Mouse (Mus musculus) limb, embryonic 10.5 days (tissue): ENCODE results near the gene Dusp22. TPM values are rescaled to one million over a fixed set of nuclear protein-coding genes. Genes with fewer than 3 reads are reported as not detected.
A peak's percentile ranks its signal among the peaks of the same experiment; 100 is the strongest.

Experiments used
- DNase-seq: peaks from one replicate; pipeline ENCODE4 v3.0.0-alpha.2; 2017; ENCODE audit warnings: low spot score
- H3K27ac ChIP-seq: fragments of 300-500 bp; sonication (generic); 2 replicates; pipeline ENCODE4 v1.5.1; 2016; ENCODE audit warnings: mild to moderate bottlenecking
- H3K27me3 ChIP-seq: fragments of 300-500 bp; sonication (generic); 2 replicates; pipeline ENCODE4 v1.6.1; 2016; ENCODE audit warnings: low read depth, mild to moderate bottlenecking; ENCODE audit not compliant: poor library complexity, severe bottlenecking
- H3K36me3 ChIP-seq: fragments of 300-500 bp; sonication (generic); 2 replicates; pipeline ENCODE4 v1.6.1; 2016; ENCODE audit warnings: mild to moderate bottlenecking, moderate library complexity
- H3K4me1 ChIP-seq: fragments of 300-500 bp; sonication (generic); 2 replicates; pipeline ENCODE4 v1.6.1; 2016
- H3K4me3 ChIP-seq: fragments of 300-500 bp; sonication (generic); 2 replicates; pipeline ENCODE4 v1.5.1; 2016; ENCODE audit warnings: mild to moderate bottlenecking, moderate library complexity
- H3K9me3 ChIP-seq: fragments of 300-500 bp; sonication (generic); replicated peaks from 2 replicates; pipeline ENCODE4 v1.6.1; 2016; ENCODE audit warnings: mild to moderate bottlenecking
- WGBS: fragments of 180-500 bp; shearing (Covaris S2); methylation state at CpG from one replicate; pipeline ENCODE4 v1.1.7; 2016; 5-methylcytosine and 5-hydroxymethylcytosine counted together
- polyA plus RNA-seq: library from polyadenylated mRNA; unstranded; fragments of >200 nt; fragmentation: Nextera tagmentation; extraction: Ambion mirVana; gene quantifications from 2 replicates; pipeline ENCODE4 v1.2.1, GENCODE M21; 2016

Dusp22 gene
- polyA plus RNA-seq, 1 experiment from 2014 or later: 17.5 TPM

DNA sequence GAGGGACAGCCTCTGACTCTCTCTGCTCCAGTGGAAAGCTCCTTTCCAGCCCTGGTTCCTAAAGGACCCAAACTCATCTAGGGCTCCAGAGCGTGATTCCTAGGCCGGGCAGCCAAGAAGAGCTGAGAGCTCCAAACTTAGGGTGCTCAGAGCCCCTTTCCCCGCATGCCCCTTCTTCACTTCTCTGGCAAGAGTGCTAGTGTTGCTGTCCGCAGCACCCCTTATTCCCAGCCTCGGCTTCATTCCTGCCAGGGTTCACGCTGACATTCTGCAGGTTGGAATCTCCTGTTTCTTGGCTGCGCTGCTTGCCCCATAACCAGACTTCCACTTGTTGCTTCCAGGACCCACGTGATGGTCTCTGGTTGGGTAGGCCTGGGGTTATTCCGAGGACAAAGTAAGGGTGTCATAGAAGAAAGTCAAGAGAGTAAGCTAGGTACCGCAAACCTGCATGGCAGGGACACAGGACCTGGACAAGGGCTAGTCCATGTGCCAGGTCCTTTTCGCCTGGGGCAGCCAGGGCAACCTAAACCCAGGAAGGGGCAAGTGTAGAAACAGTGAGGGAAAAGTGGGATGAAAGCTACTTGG is 89.8 kb downstream of the Dusp22 start:
- WGBS: 4% methylated on average over 11 of the region's 11 CpGs
- H3K4me1 ChIP-seq: peaks cover 25% of the 10 kb centered on the region
- peaks cover 74% of the 10 kb centered on the region for H3K27me3 ChIP-seq
- H3K36me3 ChIP-seq: no peaks in the 10 kb centered on the region
- peak; percentile 46 for DNase-seq
- no peak overlapping the region for H3K27ac ChIP-seq
- no peaks in the 10 kb centered on the region for H3K9me3 ChIP-seq
- H3K4me3 ChIP-seq: peak overlapping the region; percentile 49

DNA sequence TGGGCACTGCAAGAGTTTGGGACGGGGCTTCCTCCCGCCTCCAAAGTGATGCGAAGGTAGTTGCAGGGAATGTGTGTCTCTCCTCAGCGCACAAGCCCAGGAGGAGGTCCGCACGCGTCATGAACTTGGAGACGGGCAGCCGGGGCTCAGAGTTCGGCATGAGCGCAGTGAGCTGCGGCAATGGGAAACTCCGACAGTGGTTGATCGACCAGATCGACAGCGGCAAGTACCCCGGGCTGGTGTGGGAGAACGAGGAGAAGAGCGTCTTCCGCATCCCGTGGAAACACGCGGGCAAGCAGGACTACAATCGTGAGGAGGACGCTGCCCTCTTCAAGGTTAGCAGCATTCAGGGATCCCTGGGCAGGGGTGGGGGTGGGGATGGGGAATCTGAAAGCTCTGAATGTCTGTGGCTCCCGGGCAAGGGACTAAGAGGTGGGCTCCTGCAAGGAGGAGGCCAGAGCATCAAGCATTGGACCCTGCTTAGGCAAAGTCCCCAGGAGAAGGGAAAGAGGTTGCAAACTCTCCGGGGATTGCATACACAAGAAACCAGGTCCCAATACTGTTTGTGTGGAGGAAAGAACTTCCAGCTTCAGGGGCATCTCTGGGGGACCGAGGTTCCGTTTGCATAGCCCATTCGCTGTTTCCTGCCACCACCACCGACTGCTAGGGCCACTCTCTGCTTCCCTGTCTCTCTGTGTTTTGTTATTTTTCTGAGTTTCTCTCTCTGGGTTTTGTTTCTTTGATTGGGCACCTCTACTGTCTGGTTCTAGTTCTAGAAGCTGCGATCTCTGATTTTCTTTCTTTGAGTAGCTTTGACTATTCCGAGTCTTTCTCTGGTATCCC is 90.9 kb downstream of the Dusp22 start:
- peak overlapping the region; percentile 49 for H3K4me3 ChIP-seq
- WGBS: 2% methylated on average over 33 of the region's 33 CpGs
- peaks cover 25% of the 10 kb centered on the region for H3K4me1 ChIP-seq
- no peaks in the 10 kb centered on the region for H3K9me3 ChIP-seq
- peak; percentile 51 for DNase-seq
- H3K27me3 ChIP-seq: peaks cover 74% of the 10 kb centered on the region
- H3K27ac ChIP-seq: no peak overlapping the region
- H3K36me3 ChIP-seq: no peaks in the 10 kb centered on the region

DNA sequence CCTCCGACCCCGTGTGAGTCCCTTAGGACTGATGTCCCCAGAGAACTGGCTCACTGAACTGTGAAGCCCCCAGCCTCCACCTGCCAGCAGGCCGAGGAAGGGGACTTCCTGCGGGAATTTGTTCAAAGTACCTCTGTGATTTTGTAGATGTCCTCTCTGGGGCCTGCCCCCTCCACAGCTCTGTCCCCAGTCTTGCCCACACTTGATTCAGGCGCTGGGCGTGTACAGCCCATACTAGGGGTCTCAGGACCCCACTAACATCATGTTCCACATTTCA is 91.4 kb downstream of the Dusp22 start:
- 29% methylated on average over 6 of the region's 6 CpGs for WGBS
- Histone ChIP-seq H3K36me3 (no peaks in the 10 kb centered on the region), H3K4me3 (no peak overlapping the region), H3K27me3 (peaks cover 74% of the 10 kb centered on the region), H3K4me1 (peaks cover 25% of the 10 kb centered on the region), H3K9me3 (no peaks in the 10 kb centered on the region), H3K27ac (no peak overlapping the region)
- DNase-seq: no peak

DNA sequence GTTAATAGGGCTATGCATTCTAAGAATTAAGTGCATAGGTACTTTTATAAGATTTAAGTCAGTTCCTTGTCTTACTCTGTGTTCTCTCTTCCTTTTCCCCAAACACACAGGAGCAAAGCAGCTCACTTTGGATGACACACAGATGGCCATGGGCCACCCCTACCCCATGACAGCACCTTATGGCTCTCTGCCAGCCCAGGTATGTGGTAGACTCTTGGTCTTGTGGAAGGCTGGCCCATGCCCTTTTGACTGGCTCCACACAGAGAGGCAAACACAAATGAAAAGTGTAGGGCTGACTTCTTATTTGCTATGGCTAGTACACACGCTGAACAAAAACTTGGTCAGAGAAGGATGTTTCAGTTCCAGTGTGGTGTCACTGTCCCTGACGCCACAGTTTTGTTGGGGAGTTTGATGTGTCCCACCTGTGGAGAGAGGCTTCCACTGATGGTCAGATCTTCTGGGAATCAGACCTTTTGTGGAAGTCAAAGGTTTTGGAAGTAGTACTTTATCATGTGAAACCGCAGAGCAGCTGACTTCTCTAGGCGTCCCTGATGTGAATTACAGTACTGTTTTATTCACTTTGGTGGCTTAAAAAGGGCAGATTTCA is 92.9 kb downstream of the Dusp22 start:
- WGBS: 89% methylated on average over 4 of the region's 4 CpGs
- Histone ChIP-seq H3K27ac (no peak overlapping the region), H3K9me3 (no peaks in the 10 kb centered on the region), H3K4me3 (no peak overlapping the region), H3K4me1 (peaks cover 25% of the 10 kb centered on the region), H3K36me3 (no peaks in the 10 kb centered on the region), H3K27me3 (peaks cover 62% of the 10 kb centered on the region)
- DNase-seq: no peak

DNA sequence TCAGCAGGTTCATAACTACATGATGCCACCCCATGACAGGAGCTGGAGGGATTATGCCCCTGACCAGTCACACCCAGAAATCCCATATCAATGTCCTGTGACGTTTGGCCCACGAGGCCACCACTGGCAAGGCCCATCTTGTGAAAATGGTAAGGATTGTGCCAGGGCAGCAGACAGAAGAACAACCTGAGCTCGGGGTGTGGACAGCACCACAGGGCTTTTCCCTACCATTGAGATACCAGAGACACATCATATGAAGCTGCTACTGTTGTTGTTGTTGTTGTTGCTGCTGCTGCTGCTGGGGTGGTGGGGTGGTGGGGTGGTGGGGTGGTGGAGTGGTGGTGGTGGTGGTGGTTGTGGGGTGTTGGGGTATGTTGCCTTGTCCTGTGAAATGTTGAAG is 93.6 kb downstream of the Dusp22 start:
- H3K9me3 ChIP-seq: no peaks in the 10 kb centered on the region
- H3K27ac ChIP-seq: no peak overlapping the region
- WGBS: 92% methylated on average over 3 of the region's 3 CpGs
- DNase-seq: no peak
- H3K4me1 ChIP-seq: peaks cover 25% of the 10 kb centered on the region
- H3K4me3 ChIP-seq: no peak overlapping the region
- no peaks in the 10 kb centered on the region for H3K36me3 ChIP-seq
- peaks cover 54% of the 10 kb centered on the region for H3K27me3 ChIP-seq

DNA sequence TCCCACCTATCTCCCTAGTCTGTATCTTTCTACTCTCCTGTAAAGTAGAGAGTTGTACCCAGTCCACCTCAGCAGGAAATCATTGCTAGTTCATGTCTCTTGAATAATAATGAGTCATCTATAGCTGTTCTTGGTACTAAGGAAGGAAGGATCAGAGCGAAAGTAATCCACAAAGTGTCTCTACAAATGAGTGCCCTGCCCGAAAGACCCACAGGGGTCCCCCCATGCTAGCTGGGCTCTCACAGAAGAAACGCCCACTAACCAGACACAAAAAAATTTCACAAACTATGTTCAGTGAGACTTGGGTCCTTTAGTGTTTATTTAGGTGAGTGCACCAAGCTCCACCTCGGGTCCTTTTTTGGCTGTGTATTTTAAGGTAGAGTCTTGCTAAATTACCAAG is 94.3 kb downstream of the Dusp22 start:
- H3K27ac ChIP-seq: no peak overlapping the region
- WGBS: 88% methylated on average over 4 of the region's 4 CpGs
- peaks cover 48% of the 10 kb centered on the region for H3K27me3 ChIP-seq
- no peaks in the 10 kb centered on the region for H3K9me3 ChIP-seq
- H3K4me1 ChIP-seq: peaks cover 20% of the 10 kb centered on the region
- DNase-seq: no peak
- no peak overlapping the region for H3K4me3 ChIP-seq
- H3K36me3 ChIP-seq: no peaks in the 10 kb centered on the region

DNA sequence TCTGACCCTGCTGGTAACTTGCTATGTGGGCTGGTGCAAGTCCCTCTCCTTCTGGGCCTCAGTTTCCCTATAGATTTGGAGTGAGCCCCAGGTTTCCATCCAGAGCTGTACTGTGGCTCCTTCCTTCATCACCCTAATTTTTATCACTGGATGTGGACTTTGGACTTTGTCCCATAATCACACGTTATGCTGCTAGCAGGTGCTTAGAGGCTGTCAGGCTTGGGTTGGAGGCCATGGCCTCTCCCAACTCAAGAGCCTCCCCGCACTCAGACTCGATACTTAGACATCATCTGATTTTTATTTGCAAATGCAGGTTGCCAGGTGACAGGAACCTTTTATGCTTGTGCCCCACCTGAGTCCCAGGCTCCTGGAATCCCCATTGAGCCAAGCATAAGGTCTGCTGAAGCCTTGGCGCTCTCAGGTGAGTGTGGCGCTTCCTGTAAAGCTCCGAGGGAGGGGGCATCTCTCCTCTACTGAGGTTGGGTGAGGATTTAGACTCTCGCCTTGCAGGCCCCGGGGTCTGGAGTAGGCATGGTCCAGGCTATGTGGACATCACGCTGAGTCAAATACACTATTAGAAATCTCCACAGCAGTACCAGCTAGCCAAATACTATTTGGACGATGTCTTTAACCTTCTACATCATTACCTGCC is 95.2 kb downstream of the Dusp22 start:
- peaks cover 11% of the 10 kb centered on the region for H3K4me1 ChIP-seq
- H3K36me3 ChIP-seq: no peaks in the 10 kb centered on the region
- no peaks in the 10 kb centered on the region for H3K9me3 ChIP-seq
- peaks cover 39% of the 10 kb centered on the region for H3K27me3 ChIP-seq
- WGBS: 88% methylated on average over 10 of the region's 10 CpGs
- DNase-seq: no peak
- no peak overlapping the region for H3K4me3 ChIP-seq
- no peak overlapping the region for H3K27ac ChIP-seq

DNA sequence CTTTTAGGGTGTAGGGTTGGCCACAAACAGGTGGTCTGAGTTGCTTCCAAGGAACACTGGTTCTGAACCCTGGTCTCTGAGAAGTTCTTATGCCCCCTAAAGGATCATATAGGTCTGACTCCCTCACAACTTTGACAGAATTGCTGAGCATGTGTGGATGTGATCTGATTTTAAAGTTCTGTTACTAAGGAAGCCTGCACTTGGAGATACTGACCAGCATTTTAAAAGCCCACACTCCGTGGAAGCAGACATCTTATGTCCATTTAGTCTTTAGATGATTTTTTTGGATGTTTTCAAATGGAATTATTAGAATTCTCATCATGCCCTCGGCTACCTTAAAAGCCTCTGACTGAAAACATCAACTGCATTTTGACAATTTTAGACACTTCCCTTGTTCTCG is 95.8 kb downstream of the Dusp22 start:
- H3K4me3 ChIP-seq: no peak overlapping the region
- DNase-seq: no peak
- no peak overlapping the region for H3K27ac ChIP-seq
- H3K27me3 ChIP-seq: peaks cover 33% of the 10 kb centered on the region
- no peaks in the 10 kb centered on the region for H3K36me3 ChIP-seq
- peaks cover 6% of the 10 kb centered on the region for H3K4me1 ChIP-seq
- H3K9me3 ChIP-seq: no peaks in the 10 kb centered on the region
- WGBS: 78% methylated on average over 3 of the region's 3 CpGs

DNA sequence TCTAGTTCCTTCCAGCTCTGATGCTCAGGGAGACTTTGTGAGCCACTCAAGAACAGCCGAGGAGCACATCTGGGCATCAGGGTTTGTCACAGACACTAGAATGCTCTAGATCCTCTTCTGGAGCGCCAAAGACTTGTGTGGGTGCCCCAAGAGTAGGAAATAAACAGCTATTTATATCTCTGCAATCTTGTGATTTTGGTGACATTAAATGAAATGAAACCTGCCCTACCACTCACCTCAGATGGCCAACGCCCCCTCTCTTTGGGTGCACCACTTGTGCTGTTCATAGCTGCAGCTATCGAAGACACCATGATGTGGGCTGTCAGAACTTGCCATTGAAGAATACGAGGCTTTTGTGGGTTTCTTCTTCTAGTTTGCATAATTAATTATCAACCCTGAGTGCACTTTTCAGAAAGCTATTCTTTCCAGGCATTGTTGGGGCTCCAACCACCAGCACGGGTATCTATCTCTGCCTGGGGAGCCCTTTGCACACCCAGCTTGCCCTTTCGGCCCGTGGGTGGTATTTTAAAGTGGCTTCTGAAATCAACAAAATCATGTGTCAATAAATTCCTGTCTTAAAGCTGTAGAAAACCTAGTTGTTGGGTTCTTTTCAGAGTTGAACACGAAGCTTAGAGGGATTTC is 96.3 kb downstream of the Dusp22 start:
- H3K9me3 ChIP-seq: no peaks in the 10 kb centered on the region
- 85% methylated on average over 9 of the region's 9 CpGs for WGBS
- H3K27ac ChIP-seq: no peak overlapping the region
- H3K4me1 ChIP-seq: 0 out of 2 replicates have a peak, but pooled peaks cover under 1% of the 10 kb centered on the region
- no peaks in the 10 kb centered on the region for H3K36me3 ChIP-seq
- no peak for DNase-seq
- H3K27me3 ChIP-seq: peaks cover 28% of the 10 kb centered on the region
- H3K4me3 ChIP-seq: no peak overlapping the region

DNA sequence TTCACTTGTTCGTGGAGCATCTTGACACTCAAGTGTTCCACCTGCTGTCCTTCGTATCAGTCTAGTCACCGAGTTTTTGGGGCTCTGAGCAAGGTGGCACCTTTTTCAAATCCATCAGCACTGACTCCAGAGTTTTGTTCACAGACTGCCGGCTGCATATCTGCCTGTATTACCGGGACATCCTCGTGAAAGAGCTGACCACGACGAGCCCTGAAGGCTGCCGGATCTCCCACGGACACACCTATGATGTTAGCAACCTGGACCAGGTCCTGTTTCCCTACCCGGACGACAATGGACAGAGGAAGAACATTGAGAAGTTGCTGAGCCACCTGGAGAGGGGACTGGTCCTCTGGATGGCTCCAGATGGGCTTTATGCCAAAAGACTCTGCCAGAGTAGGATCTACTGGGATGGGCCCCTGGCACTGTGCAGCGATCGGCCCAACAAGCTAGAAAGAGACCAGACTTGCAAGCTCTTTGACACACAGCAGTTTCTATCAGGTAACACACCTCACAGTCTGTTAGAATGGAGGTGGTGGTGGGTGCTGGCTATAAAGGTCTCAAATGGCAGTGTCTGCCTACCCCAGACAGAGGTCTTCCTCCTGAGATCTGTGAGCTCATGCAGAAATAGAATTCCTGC is 97.6 kb downstream of the Dusp22 start:
- Histone ChIP-seq H3K36me3 (no peaks in the 10 kb centered on the region), H3K9me3 (no peaks in the 10 kb centered on the region), H3K4me1 (no peaks in the 10 kb centered on the region), H3K4me3 (no peak overlapping the region), H3K27ac (no peak overlapping the region), H3K27me3 (peaks cover 15% of the 10 kb centered on the region)
- WGBS: 89% methylated on average over 14 of the region's 14 CpGs
- no peak for DNase-seq

DNA sequence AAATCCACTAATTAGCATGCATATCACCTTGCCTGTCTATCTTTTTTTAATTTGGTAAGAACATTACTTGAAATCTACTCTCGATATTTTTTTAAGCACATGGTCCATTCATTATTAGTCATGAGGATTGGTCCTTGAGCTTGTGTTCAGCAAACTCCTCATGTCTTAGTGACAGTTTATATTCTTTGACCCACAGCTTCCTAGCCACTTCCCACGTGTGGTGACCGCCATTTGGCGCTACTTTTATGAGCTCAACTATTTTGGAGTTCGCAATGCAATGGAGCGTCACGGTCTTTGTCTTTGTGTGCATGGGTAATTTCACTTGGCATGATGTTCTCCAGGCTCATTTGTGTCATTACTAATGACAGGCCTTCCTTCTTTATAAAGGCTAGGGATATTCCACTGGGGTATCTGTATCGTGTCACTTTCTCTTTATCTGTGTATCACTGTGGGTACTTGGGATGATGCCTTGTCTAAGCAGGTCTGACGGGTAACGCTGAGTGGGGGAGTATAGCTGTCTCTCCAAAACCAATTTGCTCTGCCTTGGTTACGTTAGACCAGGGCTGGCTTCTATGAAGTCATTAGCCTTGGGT is 99.1 kb downstream of the Dusp22 start:
- 89% methylated on average over 11 of the region's 11 CpGs for WGBS
- no peaks in the 10 kb centered on the region; the same call in 1 of the 2 replicates for H3K27me3 ChIP-seq
- H3K36me3 ChIP-seq: no peaks in the 10 kb centered on the region
- H3K27ac ChIP-seq: no peak overlapping the region
- no peaks in the 10 kb centered on the region for H3K4me1 ChIP-seq
- H3K9me3 ChIP-seq: no peaks in the 10 kb centered on the region
- H3K4me3 ChIP-seq: no peak overlapping the region
- no peak for DNase-seq

DNA sequence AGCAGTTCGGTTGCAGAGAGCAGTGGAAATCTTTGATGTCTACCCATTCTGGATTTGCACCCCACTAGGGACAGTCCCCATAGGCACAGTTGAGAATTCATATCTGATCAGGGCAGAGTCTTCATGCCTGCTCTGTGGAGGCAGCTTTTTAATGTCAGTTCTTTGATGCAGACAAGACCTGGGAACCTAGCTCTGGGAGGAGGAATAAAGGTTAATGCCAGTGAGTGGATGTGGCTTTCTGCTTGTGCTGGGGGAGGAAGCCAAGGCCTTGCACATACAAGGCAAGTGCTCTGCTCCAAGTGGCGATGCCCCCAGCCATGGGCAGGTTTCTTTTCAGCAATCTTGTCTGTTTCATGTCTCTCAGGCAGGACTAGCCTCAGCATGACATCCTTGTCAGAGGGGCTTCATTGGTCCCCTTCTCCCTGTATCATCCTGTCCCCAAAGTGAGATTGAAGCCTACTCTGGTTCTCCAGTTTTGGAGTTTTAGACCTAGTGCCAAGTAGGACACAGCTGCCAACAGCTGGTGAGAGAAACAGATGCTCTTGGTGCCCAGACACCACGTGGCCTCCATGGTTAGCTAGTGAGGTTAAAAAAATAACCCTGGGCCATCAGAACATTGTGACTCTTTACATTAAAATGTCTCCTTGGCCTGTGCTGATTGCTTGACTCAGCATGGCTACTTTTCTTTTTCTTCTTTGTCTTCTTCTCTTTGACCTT is 100.7 kb downstream of the Dusp22 start:
- H3K27ac ChIP-seq: no peak overlapping the region
- WGBS: 79% methylated on average over 3 of the region's 3 CpGs
- no peak for DNase-seq

More for the DNA sequence above, 100.7 kb downstream of the Dusp22 start:
- Histone ChIP-seq H3K9me3 (no peaks in the 10 kb centered on the region), H3K27me3 (no peaks in the 10 kb centered on the region), H3K4me3 (no peak overlapping the region), H3K36me3 (no peaks in the 10 kb centered on the region), H3K4me1 (no peaks in the 10 kb centered on the region)
